Mouse (Mus musculus) neural tube, embryonic 14.5 days (tissue): ENCODE measurements around the gene Aire. TPM values are rescaled to one million over a fixed set of nuclear protein-coding genes. Genes with fewer than 3 reads are reported as not detected.

ENCODE experiments used
- ATAC-seq: fragments of 200-750 bp; cut with Nextera tagmentation; 2 replicates; pipeline ENCODE4 v1.8.0; 2017; ENCODE audit warnings: low read depth, mild to moderate bottlenecking, moderate TSS enrichment, moderate library complexity
- H3K27ac ChIP-seq: fragments of 300-500 bp; sonication (generic); 2 replicates; pipeline ENCODE4 v1.5.1; 2014; ENCODE audit warnings: low read depth, mild to moderate bottlenecking, control low read depth, low read length, moderate library complexity, mixed read lengths
- H3K27me3 ChIP-seq: fragments of 300-500 bp; sonication (generic); 2 replicates; pipeline ENCODE4 v1.6.1; 2014; ENCODE audit warnings: low read length; ENCODE audit not compliant: control insufficient read depth, insufficient read depth
- H3K36me3 ChIP-seq: fragments of 300-500 bp; sonication (generic); 2 replicates; pipeline ENCODE4 v1.6.1; 2014; ENCODE audit warnings: low read length, mixed read lengths; ENCODE audit not compliant: control insufficient read depth, insufficient read depth
- H3K4me1 ChIP-seq: fragments of 300-500 bp; sonication (generic); 2 replicates; pipeline ENCODE4 v1.6.1; 2014; ENCODE audit warnings: low read length; ENCODE audit not compliant: control insufficient read depth, insufficient read depth
- H3K4me2 ChIP-seq: fragments of 300-500 bp; sonication (generic); 2 replicates; pipeline ENCODE4 v1.6.1; 2014; ENCODE audit warnings: mild to moderate bottlenecking, low read depth, low read length, control low read depth
- H3K4me3 ChIP-seq: fragments of 300-500 bp; sonication (generic); 2 replicates; pipeline ENCODE4 v1.5.1; 2014; ENCODE audit warnings: low read depth, low read length, control low read depth, mixed read lengths
- H3K9ac ChIP-seq: fragments of 300-500 bp; sonication (generic); replicated peaks from 2 replicates; pipeline ENCODE4 v1.6.1; 2014; ENCODE audit warnings: low read depth, mild to moderate bottlenecking, control low read depth, low read length, mixed read lengths
- H3K9me3 ChIP-seq: fragments of 300-500 bp; sonication (generic); 2 replicates; pipeline ENCODE4 v1.6.1; 2016; ENCODE audit warnings: low read length; ENCODE audit not compliant: control insufficient read depth
- WGBS: fragments of 180-500 bp; shearing (Covaris S2); extraction: QIAGEN DNeasy Blood & Tissue Kit; methylation state at CpG from one replicate; pipeline ENCODE4 v1.1.7; 2014; 5-methylcytosine and 5-hydroxymethylcytosine counted together
- polyA plus RNA-seq: library from polyadenylated mRNA; unstranded; fragments of >200 nt; fragmentation: Nextera tagmentation; extraction: Ambion mirVana; gene quantifications from 2 replicates; pipeline ENCODE4 v1.2.1, GENCODE M21; 2014

Gene Aire
- polyA plus RNA-seq, 1 experiment from 2014 or later: 0.21 TPM

DNA sequence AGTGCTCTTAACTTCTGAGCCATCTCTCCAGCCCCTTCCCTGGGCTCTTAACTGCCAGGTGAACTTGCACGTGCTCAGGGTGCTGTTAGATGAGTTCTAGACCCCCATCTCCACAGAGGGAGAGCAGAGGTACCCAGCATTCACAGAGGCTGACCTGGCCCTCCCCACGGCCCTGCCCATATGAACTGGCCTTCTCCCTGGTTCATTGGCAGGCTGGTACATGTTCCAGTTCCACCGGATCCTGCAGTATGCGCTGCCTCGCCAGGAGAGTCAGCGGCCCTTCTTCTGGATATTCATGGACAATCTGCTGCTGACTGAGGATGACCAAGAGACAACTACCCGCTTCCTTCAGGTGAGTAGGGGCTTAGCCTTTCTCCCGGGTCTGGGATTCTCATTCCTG is 13.6 kb upstream of the Aire start:
- Histone ChIP-seq H3K4me2 (no peak overlapping the region), H3K4me1 (no peaks in the 10 kb centered on the region), H3K9ac (no peak overlapping the region), H3K27me3 (no peaks in the 10 kb centered on the region), H3K4me3 (no peak overlapping the region), H3K27ac (no peak overlapping the region), H3K36me3 (no peaks in the 10 kb centered on the region), H3K9me3 (no peaks in the 10 kb centered on the region)
- WGBS: 91% methylated on average over 8 of the region's 8 CpGs
- ATAC-seq: no peak

DNA sequence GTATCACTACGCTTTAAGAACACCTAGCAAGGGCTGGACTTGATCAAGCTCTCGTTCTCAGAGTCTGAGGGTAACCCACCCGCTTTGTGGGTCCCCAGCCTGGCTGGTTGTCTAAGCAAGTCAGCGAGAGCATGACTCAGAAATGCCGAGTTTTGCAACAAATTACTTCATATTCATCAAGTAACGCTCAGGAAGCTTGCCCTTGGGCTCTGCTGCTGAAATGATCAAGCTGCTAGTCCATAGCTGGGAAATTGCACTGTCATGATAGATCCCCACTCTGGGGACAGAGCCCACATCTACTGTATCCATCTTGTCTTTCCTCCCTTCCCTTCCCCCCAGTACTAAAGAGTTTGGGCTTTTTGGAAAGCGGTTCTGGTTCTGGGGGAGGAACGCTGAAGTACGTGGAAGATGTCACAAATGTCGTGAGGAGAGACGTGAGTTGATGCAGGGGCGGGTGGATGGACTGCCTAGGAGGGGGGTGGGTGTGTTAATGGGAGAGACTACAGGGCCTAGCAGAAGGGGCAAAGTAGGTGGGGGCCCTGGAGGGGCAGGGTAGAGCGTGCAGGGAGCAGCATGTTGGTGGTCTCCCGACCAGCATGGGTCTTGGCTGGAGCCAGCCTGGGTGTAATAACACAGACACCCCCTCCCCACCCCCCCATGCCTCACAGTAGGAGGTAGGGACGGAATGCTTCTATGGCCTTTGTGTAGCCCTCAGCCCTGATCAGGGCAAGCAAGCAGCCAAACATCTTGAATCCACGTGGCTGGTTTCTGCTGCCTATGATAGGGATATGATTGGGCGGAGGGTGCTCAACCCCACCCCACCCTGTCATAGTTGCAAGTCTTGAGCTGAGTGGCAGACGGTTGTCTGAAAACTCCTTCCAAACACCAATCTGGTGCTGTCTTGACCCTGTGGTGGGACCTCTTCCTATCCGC is 11.5 kb upstream of the Aire start:
- H3K27ac ChIP-seq: no peak overlapping the region
- no peaks in the 10 kb centered on the region for H3K9me3 ChIP-seq
- H3K27me3 ChIP-seq: no peaks in the 10 kb centered on the region
- no peak overlapping the region for H3K4me3 ChIP-seq
- no peak for ATAC-seq
- no peak overlapping the region for H3K4me2 ChIP-seq
- H3K36me3 ChIP-seq: no peaks in the 10 kb centered on the region
- no peak overlapping the region for H3K9ac ChIP-seq
- H3K4me1 ChIP-seq: no peaks in the 10 kb centered on the region
- WGBS: 77% methylated on average over 19 of the region's 19 CpGs

DNA sequence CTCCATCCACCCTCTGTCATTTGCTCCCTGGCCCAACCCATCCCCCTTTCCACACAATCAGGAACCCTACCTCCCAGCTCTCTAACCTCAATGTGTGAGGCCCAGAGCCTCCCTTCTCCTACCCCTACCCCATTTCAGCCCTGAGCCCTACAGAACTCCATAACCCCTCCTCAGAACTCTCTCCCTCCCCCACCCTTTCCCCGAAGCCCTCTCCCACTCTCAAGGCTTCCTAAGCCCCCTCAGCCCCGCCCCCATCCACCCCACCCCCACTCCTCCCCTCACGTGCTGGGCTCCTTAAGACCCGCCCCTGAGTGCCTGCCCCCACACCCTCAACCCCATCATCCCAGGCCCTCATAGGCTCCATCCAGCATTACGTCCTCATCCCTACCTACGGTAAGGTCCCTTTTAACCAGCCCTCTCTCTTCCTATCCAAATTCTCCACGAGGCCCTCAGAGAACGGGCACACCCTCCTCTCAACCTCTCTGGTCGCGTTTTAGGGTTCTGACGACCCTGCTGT is 6.2 kb upstream of the Aire start:
- Histone ChIP-seq H3K4me3 (no peak overlapping the region), H3K4me1 (no peaks in the 10 kb centered on the region), H3K27ac (no peak overlapping the region), H3K36me3 (no peaks in the 10 kb centered on the region), H3K27me3 (no peaks in the 10 kb centered on the region), H3K9me3 (no peaks in the 10 kb centered on the region), H3K4me2 (no peak overlapping the region), H3K9ac (no peak overlapping the region)
- 62% methylated on average over 11 of the region's 11 CpGs for WGBS
- ATAC-seq: no peak

DNA sequence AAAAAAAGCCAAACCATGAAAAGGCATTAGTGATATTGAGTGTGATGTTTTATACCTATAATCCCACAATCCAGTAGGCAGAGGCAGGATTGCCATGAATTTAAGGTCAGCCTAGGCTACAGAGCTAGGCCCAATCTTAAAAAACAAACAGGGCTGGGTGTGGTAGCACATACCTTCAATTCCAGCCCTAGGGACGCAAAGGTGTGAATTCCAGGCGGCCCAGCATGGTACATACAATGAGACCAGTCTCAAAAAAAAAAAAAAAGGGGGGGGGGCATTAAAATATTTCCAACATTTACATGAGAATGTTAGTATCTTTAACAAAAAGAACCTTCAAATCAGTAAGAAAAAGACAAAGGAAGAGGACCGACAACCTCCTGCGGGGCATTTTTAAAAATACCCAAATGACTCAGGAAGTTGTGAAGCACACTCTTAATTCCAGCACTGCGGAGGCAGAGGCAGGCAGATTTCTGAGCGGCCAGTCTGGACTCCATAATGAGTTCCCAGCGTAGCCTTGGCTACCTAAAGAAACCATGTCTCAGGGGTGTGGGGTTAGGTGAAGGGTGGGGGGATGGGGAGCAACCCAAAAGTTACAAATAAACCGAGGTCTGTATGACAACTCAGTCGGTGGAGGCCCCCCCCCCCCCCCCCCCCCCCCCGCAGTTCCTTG is 4.8 kb upstream of the Aire start:
- 91% methylated on average over 9 of the region's 10 CpGs for WGBS
- H3K4me1 ChIP-seq: no peaks in the 10 kb centered on the region
- no peak overlapping the region for H3K27ac ChIP-seq

DNA sequence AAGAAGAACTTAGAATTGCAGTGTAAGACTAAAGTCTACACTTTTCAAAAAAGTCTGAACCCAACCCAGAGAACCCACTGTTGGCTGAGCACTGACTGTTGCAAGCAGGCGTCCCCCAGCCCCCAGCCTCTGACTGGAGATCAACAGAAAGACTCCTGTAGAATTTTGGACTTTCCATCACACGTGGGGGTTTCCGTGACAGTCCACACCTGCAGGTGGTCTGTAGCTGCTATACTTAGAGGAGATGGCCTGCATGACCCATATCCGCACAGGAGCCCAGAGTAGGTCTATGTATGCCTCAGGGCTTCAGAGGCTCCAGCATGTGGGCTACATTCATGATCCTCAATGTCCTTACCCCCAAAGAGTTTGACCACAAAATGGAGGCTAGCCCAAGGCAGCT is 3.0 kb upstream of the Aire start:
- no peaks in the 10 kb centered on the region for H3K9me3 ChIP-seq
- H3K4me1 ChIP-seq: no peaks in the 10 kb centered on the region
- H3K9ac ChIP-seq: no peak overlapping the region
- no peaks in the 10 kb centered on the region for H3K36me3 ChIP-seq
- ATAC-seq: no peak
- H3K27me3 ChIP-seq: no peaks in the 10 kb centered on the region
- WGBS: 91% methylated on average over 4 of the region's 4 CpGs
- H3K4me3 ChIP-seq: no peak overlapping the region
- H3K27ac ChIP-seq: no peak overlapping the region
- H3K4me2 ChIP-seq: no peak overlapping the region

More for the DNA sequence above, 4.8 kb upstream of the Aire start:
- no peak overlapping the region for H3K9ac ChIP-seq
- H3K9me3 ChIP-seq: no peaks in the 10 kb centered on the region
- H3K36me3 ChIP-seq: no peaks in the 10 kb centered on the region
- no peaks in the 10 kb centered on the region for H3K27me3 ChIP-seq
- no peak for ATAC-seq
- no peak overlapping the region for H3K4me3 ChIP-seq
- no peak overlapping the region for H3K4me2 ChIP-seq

DNA sequence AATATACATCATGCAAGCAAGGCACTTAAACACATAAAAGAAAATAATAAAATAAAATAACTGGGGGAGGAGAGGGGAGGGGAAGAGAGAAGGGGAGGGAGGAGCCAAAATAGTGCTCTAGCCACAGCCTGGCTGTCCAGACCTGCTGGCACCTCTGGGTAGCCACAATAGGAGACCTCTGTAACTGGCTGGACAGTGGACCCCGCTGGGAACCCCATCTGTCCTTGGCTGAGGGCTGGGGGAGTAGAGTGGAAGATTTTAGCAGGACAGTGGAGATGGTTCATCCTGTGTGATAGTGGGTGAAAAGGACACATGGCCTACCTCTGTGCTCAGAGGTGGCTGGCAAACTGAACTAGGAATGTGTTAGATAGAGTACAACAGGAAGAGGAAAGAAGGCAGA is 1.1 kb upstream of the Aire start:
- Histone ChIP-seq H3K36me3 (no peaks in the 10 kb centered on the region), H3K9me3 (no peaks in the 10 kb centered on the region), H3K4me2 (no peak overlapping the region), H3K4me3 (no peak overlapping the region), H3K4me1 (no peaks in the 10 kb centered on the region), H3K27ac (no peak overlapping the region), H3K27me3 (no peaks in the 10 kb centered on the region), H3K9ac (no peak overlapping the region)
- WGBS: 65% methylated on average over 1 of the region's 1 CpGs
- ATAC-seq: no peak

GRCm38 (mm10) chr10:78042697-78043405 is 559 bp downstream of the Aire start:
- H3K27ac ChIP-seq: no peak overlapping the region
- no peak overlapping the region for H3K9ac ChIP-seq
- H3K36me3 ChIP-seq: no peaks in the 10 kb centered on the region
- no peaks in the 10 kb centered on the region for H3K4me1 ChIP-seq
- H3K4me3 ChIP-seq: peak overlapping the region; percentile 16; the same call in 1 of the 2 replicates
- ATAC-seq: peak; percentile 44; the same call in 1 of the 2 replicates
- H3K9me3 ChIP-seq: no peaks in the 10 kb centered on the region
- peak overlapping the region; percentile 42 for H3K4me2 ChIP-seq
- WGBS: 66% methylated on average over 14 of the region's 14 CpGs
- no peaks in the 10 kb centered on the region for H3K27me3 ChIP-seq

DNA sequence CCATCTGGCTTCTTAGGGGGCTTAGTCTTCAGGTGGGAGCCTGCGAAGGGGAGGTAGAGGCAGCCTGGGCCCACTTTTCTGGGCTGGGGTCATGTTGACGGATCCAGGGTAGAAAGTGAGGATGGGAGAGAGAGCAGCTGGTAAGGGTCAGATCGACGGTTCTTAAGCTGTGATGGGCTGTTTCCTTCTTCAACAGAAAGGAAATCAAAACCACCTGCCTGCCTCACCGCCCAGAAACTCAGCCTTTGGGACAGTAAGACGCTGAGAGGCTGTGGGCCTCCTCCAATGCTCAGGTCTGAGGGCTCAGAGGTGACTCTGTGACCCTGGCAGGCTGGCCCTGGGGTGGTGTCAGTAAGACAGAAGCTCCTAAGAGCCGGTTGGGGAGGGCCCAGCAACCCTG is 1.3 kb downstream of the Aire start:
- H3K4me1 ChIP-seq: no peaks in the 10 kb centered on the region
- no peak overlapping the region for H3K4me2 ChIP-seq
- no peaks in the 10 kb centered on the region for H3K9me3 ChIP-seq
- no peak overlapping the region for H3K9ac ChIP-seq
- no peak overlapping the region for H3K4me3 ChIP-seq
- 86% methylated on average over 7 of the region's 7 CpGs for WGBS
- no peak overlapping the region for H3K27ac ChIP-seq
- no peaks in the 10 kb centered on the region for H3K36me3 ChIP-seq
- no peaks in the 10 kb centered on the region for H3K27me3 ChIP-seq
- ATAC-seq: no peak
